Mouse (Mus musculus) embryonic facial prominence, embryonic 10.5 days (tissue): ENCODE measurements around the gene Fbxl20. TPM values are rescaled to one million over a fixed set of nuclear protein-coding genes. Genes with fewer than 3 reads are reported as not detected.
A peak's percentile ranks its signal among the peaks of the same experiment; 100 is the strongest.
"Not testable (repeated sequence)": the region's sequence is repeated elsewhere in the genome, so short reads cannot be mapped to it uniquely, and the experiment has no call there.

Experiments
- DNase-seq: peaks from one replicate; pipeline ENCODE4 v3.0.0-alpha.2; 2017; ENCODE audit warnings: low spot score
- H3K27ac ChIP-seq: fragments of 300-500 bp; sonication (generic); replicated peaks from 2 replicates; pipeline ENCODE4 v1.5.1; 2016; ENCODE audit warnings: mild to moderate bottlenecking
- H3K27me3 ChIP-seq: fragments of 300-500 bp; sonication (generic); replicated peaks from 2 replicates; pipeline ENCODE4 v1.6.1; 2016; ENCODE audit warnings: low read depth, mild to moderate bottlenecking; ENCODE audit not compliant: poor library complexity, severe bottlenecking
- H3K36me3 ChIP-seq: fragments of 300-500 bp; sonication (generic); replicated peaks from 2 replicates; pipeline ENCODE4 v1.6.1; 2016; ENCODE audit warnings: mild to moderate bottlenecking, moderate library complexity
- H3K4me1 ChIP-seq: fragments of 300-500 bp; sonication (generic); 2 replicates; pipeline ENCODE4 v1.6.1; 2016
- H3K4me3 ChIP-seq: fragments of 300-500 bp; sonication (generic); 2 replicates; pipeline ENCODE4 v1.5.1; 2016; ENCODE audit warnings: mild to moderate bottlenecking, moderate library complexity
- H3K9me3 ChIP-seq: fragments of 300-500 bp; sonication (generic); 2 replicates; pipeline ENCODE4 v1.6.1; 2016; ENCODE audit warnings: mild to moderate bottlenecking
- WGBS: fragments of 180-500 bp; shearing (Covaris S2); methylation state at CpG from one replicate; pipeline ENCODE4 v1.1.7; 2016; 5-methylcytosine and 5-hydroxymethylcytosine counted together
- polyA plus RNA-seq: library from polyadenylated mRNA; unstranded; fragments of >200 nt; fragmentation: Nextera tagmentation; extraction: Ambion mirVana; gene quantifications from 2 replicates; pipeline ENCODE4 v1.2.1, GENCODE M21; 2016

The Fbxl20 gene
- 23.0 and 26.7 TPM in 2 replicates for polyA plus RNA-seq

DNA sequence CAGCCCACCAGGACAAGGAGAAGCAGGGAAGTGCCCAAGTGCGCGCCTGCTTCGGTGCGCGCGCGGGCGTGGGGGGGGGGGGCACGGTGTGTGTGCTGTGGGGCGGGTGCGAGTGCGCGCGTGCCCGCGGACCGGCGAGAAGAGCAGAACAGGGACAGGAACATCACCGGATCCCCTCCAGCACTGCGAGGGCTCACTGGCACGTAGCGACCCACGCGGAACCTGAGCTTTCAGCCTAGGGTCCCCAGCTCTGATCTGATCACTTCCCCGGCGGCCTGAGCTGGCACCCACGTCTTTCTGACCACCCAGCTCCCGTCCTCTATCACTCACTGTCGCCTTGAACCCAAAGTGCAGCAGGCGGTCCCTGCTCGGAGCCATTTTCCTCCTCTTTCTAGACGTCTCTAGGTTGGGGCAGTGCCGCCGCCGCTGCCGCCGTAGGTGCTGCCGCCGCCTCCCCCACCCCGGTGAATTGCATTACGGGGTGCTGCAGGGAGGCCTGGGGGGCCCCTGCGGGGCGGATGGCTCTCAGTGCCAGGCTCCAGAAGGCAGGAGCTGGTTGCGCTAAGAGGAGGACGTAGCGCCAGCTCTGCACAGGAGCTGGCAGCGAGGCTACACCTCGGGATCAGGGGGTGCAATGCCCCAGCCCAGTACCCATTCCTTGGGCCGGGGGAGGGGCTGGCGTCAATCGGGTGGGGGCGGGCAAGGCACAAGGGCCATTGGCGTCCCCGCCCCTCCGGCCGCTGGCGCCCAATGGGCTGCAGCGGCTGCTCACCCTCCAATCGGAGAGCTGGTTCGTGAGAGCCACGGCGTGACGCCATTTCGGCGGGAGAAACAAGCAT is at the start of gene Fbxl20:
Gene Fbxl20, minus strand, starts transcription at position 618 of the 839 bp plus-strand sequence.
- Histone ChIP-seq H3K9me3 (no peaks in the 10 kb centered on the region), H3K27ac (peak within 1 kb of the TSS; percentile 94), H3K4me1 (peaks cover 22% of the 10 kb centered on the region), H3K36me3 (peaks cover 19% of the 10 kb centered on the region), H3K27me3 (no peaks in the 10 kb centered on the region), H3K4me3 (peak within 1 kb of the TSS; percentile 97)
- DNase-seq, result peak; percentile 97
- under 1% methylated on average over 65 of the region's 65 CpGs for WGBS

DNA sequence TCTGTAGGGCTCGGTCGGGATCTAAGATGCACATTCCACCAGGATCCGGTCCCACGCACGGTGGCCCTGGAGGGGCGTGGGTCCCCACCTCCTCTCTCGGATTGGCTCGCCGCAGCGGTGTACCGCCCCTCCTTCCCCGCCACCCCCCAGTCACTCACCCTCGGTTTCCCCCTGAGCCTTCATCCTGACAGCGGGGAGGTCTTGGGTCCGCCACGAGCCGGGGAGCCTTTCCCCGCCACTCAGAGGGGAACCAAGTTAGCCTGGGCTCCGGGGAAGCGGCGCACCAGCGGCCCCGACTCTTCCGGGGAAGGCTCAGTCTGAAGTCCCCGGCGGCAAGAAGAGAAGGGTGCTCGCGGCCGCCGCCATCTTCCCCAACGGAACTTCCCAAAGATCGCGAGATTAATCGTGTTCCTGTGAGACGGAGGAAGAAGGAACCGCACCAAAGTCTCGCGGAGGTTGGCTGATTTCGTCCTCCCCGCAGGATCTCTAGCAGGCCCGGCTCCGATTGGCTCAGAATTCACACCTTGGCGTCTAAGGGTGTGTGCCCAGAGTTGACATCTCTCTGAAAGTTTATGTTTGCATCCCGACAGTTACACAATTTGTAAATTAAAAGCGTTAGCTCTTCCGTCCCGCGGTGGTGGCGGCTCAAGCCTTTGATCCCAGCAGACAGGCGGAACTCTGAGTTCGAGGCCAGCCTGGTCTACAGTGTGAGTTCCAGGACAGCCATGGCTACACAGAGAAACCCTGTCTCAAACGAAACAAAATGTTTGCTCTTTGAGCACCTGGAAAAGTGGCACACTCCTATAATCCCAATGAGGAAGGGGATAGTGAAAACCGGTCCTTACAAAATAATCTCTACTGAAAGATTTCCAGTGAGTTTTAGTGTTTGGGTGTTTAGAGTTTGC is 43.0 kb upstream of the Fbxl20 start, which contains the start of gene Med1:
Gene Med1, minus strand, starts transcription at position 393 of the 905 bp plus-strand sequence.
- no peaks in the 10 kb centered on the region for H3K27me3 ChIP-seq
- WGBS, result under 1% methylated on average over 53 of the region's 53 CpGs

DNA sequence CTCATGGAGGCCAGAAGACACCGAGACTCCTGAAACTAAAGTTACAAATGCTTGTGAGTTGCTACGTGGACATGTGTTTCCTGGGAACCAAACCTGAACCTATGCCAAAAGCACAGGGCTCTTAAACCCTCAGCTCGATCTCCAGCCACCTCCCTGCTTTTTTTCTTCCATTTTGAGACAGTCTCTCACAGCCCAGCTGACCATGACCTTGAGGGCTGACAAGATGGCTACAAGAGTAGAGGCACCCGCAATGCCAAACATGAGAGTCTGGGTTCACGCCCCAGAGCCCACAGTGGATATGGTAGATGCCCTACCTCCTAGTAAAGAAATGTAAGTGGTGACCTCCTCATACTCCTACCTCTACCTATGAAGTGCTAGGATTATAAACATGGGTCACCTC is 40.6 kb upstream of the Fbxl20 start:
- Histone ChIP-seq H3K27me3 (no peaks in the 10 kb centered on the region), H3K9me3 (no peaks in the 10 kb centered on the region), H3K27ac (no peak overlapping the region), H3K4me3 (no peak overlapping the region), H3K36me3 (peaks cover 53% of the 10 kb centered on the region), H3K4me1 (peaks cover 13% of the 10 kb centered on the region)
- WGBS, result 92% methylated on average over 5 of the region's 5 CpGs
- DNase-seq, result no peak

More for the DNA sequence above, 43.0 kb upstream of the Fbxl20 start, which contains the start of gene Med1:
- Histone ChIP-seq H3K36me3 (peaks cover 31% of the 10 kb centered on the region), H3K9me3 (no peaks in the 10 kb centered on the region), H3K4me3 (peak within 1 kb of the TSS; percentile 81), H3K27ac (peak within 1 kb of the TSS; percentile 91), H3K4me1 (peaks cover 13% of the 10 kb centered on the region)
- DNase-seq, result peak; percentile 94

DNA sequence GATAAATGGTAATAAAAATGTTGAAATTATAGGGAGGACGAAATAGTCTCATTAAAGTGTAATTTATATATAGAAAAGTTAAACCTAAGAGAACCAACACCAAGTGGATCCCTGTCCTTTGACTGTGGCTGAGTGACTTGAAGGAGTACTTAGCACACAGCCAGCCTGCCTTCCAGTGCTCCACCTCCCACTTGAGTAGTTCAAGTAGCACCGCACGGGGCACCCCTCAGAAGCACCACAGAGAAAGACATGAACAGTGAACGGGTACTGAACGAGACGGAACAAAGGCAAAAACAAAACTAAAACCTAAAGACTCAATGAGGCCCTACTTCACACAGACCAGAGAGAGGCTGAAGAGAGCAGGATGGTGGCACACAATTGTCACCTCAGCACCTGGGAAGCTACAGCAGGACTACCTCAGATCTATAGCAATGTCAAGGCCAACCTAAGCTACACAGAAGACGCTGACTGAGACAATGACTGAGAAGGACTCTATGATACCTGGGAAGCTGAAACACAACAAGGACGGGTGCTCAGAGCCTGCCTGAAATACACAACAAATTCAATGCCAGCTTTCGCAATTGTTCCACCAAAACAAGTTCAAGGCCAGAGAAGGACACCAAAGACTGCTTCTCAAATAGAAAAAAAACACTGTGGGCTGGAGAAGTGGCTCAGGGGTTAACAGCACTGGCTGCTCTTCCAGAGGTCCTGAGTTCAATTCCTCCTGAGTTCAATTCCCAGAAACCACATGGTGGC is 37.6 kb upstream of the Fbxl20 start:
- H3K4me1 ChIP-seq, result peaks cover 9% of the 10 kb centered on the region
- H3K27ac ChIP-seq, result no peak overlapping the region
- no peak for DNase-seq
- peaks cover 83% of the 10 kb centered on the region for H3K36me3 ChIP-seq
- H3K4me3 ChIP-seq, result no peak overlapping the region
- H3K27me3 ChIP-seq, result no peaks in the 10 kb centered on the region
- 91% methylated on average over 9 of the region's 9 CpGs for WGBS
- no peaks in the 10 kb centered on the region; the same call in 1 of the 2 replicates for H3K9me3 ChIP-seq

DNA sequence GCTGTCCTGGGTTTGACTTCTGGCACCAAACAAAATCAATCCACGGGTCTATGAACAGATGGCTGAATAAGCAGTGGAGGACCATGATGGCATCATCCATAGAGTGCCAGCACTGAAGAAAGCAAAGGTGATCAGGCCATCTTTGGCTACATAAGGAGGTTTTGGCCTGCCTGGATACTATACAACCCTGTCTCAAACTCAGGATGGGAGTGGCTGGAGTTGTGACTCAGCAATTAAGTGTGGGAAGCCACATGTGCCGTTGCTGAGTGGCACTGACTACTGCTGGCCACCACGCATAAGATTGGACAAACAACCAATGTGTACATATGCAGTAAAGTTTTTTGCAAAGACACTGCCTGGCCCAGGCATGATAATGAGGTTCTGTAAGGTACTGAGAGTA is 31.9 kb upstream of the Fbxl20 start:
- H3K36me3 ChIP-seq, result peaks cover 96% of the 10 kb centered on the region
- DNase-seq, H3K9me3 ChIP-seq, H3K4me3 ChIP-seq, H3K4me1 ChIP-seq, H3K27ac ChIP-seq, H3K27me3 ChIP-seq: not testable (repeated sequence)
- 92% methylated on average over 3 of the region's 3 CpGs for WGBS

DNA sequence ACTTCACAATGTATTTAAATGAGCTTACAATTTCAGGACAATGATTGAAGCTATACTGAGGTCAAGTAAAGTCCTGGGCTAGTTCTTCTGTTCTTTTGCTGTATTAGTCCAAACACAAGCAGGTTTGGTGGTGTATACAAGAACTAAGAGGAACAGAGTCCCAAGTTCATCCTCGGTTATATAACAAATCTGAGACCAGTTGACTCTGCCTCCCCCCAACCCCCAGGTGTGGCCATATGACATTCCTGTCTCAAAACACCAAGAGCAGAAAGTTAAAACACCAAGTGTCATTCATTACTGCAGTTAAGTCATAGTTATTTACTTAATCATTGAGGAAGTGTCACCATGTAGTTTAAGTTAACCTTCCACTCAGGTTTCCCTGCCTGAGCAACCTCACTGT is 18.2 kb upstream of the Fbxl20 start:
- no peaks in the 10 kb centered on the region for H3K9me3 ChIP-seq
- peaks cover 100% of the 10 kb centered on the region for H3K36me3 ChIP-seq
- H3K27me3 ChIP-seq, result no peaks in the 10 kb centered on the region
- 77% methylated on average over 1 of the region's 1 CpGs for WGBS
- no peak overlapping the region for H3K4me3 ChIP-seq
- DNase-seq, result no peak
- no peaks in the 10 kb centered on the region for H3K4me1 ChIP-seq
- H3K27ac ChIP-seq, result no peak overlapping the region

DNA sequence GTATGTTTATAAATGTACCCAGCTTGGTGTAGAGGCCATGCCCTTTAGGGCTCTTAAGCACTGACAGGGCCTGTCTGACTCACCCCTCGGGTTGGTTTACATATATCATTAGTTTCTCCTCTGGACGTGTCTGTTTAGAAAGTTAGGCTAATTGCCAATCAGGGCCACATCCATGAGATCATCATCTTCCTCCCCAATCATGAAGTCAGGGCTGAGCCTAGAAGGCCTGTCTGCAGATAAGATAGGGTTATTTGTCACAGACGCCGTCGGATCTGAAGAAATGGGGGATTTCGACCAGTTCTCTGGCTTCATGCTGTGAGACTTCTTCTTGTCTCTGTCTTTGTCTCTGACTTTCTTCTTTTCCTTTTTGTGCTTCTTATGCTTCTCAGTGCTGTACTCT is 4.9 kb upstream of the Fbxl20 start:
- H3K4me1 ChIP-seq, result no peaks in the 10 kb centered on the region
- no peaks in the 10 kb centered on the region for H3K9me3 ChIP-seq
- no peak overlapping the region for H3K4me3 ChIP-seq
- no peak for DNase-seq
- H3K36me3 ChIP-seq, result peaks cover 70% of the 10 kb centered on the region
- no peaks in the 10 kb centered on the region for H3K27me3 ChIP-seq
- H3K27ac ChIP-seq, result no peak overlapping the region
- 85% methylated on average over 6 of the region's 6 CpGs for WGBS

DNA sequence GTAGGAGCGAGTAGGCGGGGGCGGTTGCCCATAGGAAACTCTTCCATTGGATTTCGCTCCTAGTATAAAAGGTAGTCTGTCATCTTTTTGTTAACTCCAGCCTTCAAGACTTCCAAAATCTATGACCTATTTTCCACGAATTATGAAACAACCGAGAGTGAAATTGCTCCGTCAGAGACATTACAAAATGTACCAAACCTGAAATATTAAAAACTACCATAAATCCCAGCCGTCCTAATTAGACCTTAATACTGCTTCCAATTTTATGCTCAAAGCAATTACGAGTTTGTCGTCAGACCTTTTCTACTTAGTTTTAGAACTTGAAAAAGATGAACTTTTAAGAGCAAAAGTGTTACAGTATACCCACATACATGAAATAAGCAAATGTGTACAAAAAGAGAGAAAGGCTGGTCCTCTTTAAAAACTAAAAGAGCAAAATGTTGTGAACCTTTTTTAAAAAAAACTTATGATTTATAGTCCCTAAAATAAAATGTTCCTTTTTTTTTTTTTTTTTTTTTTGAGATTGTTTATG is 488 bp upstream of the Fbxl20 start:
- 12% methylated on average over 10 of the region's 10 CpGs for WGBS
- H3K4me3 ChIP-seq, result peak overlapping the region; percentile 97
- H3K9me3 ChIP-seq, result no peaks in the 10 kb centered on the region
- no peak for DNase-seq
- H3K4me1 ChIP-seq, result peaks cover 21% of the 10 kb centered on the region
- no peak overlapping the region for H3K27ac ChIP-seq
- no peaks in the 10 kb centered on the region for H3K27me3 ChIP-seq
- H3K36me3 ChIP-seq, result peaks cover 26% of the 10 kb centered on the region

DNA sequence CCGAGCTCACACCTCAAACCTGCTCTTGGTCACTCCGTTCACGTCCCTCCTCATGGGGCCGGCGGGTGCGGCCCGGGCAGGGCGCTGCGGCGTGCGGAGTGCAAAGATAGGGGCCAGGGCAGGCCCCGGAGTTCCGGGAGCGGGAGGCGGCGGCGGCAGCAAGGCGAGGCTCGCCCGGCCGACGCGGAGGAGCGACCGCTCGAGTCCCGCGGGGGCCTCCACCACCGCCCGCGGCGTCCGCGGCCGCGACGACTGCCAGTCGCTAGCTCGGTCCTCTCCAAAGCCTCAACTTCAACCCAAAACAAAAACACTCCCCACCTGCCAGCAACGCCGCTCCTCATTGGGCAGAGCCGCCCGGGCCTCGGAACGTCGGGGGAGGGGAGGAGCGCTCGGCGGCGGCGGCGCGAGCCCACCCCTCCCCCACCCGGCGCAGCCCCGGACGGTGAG is 876 bp downstream of the Fbxl20 start:
- peaks cover 22% of the 10 kb centered on the region for H3K4me1 ChIP-seq
- under 1% methylated on average over 57 of the region's 57 CpGs for WGBS
- no peaks in the 10 kb centered on the region for H3K27me3 ChIP-seq
- H3K27ac ChIP-seq, result peak overlapping the region; percentile 94
- H3K36me3 ChIP-seq, result peaks cover 13% of the 10 kb centered on the region
- H3K9me3 ChIP-seq, result no peaks in the 10 kb centered on the region
- H3K4me3 ChIP-seq, result peak overlapping the region; percentile 97
- DNase-seq, result peak; percentile 97

DNA sequence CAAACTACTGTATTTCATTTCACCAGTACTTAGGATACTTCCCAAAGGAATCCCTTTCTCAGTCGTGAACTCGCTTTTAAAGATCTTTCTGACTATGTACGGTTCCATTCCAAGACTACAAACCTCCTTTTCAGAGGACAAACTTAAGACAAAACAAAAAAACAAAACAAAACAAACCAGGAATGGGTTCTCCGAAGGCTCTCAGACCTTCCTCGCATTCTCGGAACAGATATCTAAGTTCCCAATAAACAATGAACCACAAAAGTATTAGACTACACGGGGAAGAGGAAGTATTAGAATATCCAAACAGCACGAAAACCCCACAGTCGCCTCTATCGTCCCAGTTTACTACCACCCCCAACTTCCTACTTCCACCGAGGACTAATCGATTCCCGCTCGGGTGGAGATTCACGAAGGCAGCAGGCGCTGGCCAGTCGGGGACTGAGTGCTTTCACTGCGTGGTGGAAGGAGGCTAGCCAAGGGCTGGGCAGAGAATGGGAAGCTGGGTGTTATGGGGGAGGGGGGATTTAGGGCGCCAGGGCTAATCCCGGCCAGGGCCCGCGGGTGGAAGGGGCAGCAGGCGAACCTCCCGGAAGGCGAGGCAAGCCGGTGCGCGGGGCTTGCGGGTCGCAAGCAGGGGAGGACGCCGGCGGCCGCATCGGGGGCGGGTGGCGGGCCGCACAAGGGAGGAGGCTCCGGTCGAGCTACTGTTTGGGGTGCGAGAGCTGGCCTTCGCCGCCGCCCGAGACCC is 1.5 kb downstream of the Fbxl20 start:
- Histone ChIP-seq H3K36me3 (peaks cover 8% of the 10 kb centered on the region), H3K9me3 (no peaks in the 10 kb centered on the region), H3K27me3 (no peaks in the 10 kb centered on the region), H3K27ac (peak overlapping the region; percentile 94), H3K4me1 (peaks cover 22% of the 10 kb centered on the region), H3K4me3 (peak overlapping the region; percentile 97)
- peak; percentile 62 for DNase-seq
- WGBS, result 3% methylated on average over 45 of the region's 45 CpGs

DNA sequence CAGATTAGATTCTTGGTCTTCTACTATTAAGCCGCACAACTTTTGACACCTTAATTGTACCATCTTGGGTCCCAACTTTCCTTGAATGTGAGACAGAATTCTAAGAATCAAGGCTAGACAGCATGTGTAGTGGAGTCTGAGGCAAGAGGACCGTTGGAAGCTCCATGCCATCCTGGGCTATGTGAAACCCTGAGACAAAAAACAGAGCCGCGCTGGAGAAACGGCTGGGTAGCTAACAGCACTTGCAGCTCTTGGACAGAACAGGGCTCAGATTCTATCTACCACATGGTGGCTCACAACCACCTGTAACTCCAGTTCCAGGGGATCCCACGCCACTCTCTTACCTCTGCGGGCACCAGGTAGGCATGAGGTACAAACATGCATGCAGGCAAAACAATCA is 4.3 kb downstream of the Fbxl20 start:
- Histone ChIP-seq H3K27me3 (no peaks in the 10 kb centered on the region), H3K27ac (no peak overlapping the region), H3K4me1 (peaks cover 22% of the 10 kb centered on the region), H3K4me3 (no peak overlapping the region), H3K9me3 (no peaks in the 10 kb centered on the region), H3K36me3 (peaks cover 14% of the 10 kb centered on the region)
- WGBS, result 87% methylated on average over 7 of the region's 7 CpGs
- DNase-seq, result no peak
